32 mouse cellular contexts compared by ENCODE assay signal in the genomic region with DNA sequence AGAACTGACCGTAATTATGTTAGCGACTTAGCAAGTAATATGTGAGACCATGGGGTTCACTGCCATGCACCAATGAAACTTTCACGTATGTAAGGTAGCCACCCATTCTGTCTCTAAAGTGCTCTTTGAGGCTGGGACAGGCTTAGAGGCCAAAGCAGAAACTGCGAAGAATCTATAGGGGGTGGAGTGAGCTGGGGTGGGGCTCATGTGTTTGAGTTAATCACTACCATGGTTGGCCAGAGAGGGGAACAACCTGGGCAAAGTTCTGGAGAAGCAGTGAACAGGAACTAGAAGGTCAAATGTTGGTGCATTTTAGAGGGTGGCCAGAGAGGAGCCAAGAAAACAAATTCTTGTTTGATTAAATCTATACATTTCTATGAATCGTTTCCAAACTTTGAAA.
DNase-seq lines count a peak whose midpoint lies in the region; ATAC-seq and TF ChIP-seq lines count a peak whose summit lies in the region.
"Had no signal": no experiment of that assay in that cellular context is flagged by ENCODE, and none has a peak within 500 bp of the region (broad histone marks: within the 10 kb centered on the region; RNA-seq: fewer than 3 reads in every experiment).

No protein-coding gene starts in this region.

- peak; percentile 19 for DNase-seq in liver, embryonic 11.5 days (ENCODE audit: low spot score)
- DNase-seq in kidney, adult 2 months, result peak; percentile 91
- DNase-seq in kidney, postnatal 0 days (ENCODE audit: low spot score), result no peak
- peak; percentile 27 for DNase-seq in stomach, postnatal 0 days (ENCODE audit: low spot score)
- no peak for DNase-seq in cerebellum, adult 18-20 months
- DNase-seq in gastrocnemius, adult 2 months, result no peak
- DNase-seq in left cerebral cortex, adult 2 months (ENCODE audit: extremely low spot score in 1 of 2, low spot score in 2 of 2), result no peak
- DNase-seq: adrenal gland, postnatal 14 days; cerebellum, adult 11 months; cerebellum, postnatal 10 days; forebrain, postnatal 0 days; gastrocnemius, postnatal 14 days; heart, adult 18-20 months; heart, postnatal 4 days; liver, embryonic 13.5 days; lung, adult 18-20 months; lung, postnatal 4 days; retina, postnatal 1 day; right cerebral cortex, postnatal 25 days; spleen, adult 18-20 months; thymus, adult 18-20 months; thymus, postnatal 25 days had no signal

- no peak for TF ChIP-seq CTCF in kidney, adult 2 months (conservative IDR thresholded peaks at IDR 0.05; ENCODE audit: insufficient read depth, insufficient read length, low read depth, low read length)
- no peak for TF ChIP-seq CTCF in kidney, postnatal 0 days (IDR thresholded peaks at IDR 0.05; ENCODE audit: low read depth)
- no peak for TF ChIP-seq CTCF in stomach, postnatal 0 days (IDR thresholded peaks at IDR 0.05; ENCODE audit: low read depth)
- TF ChIP-seq CTCF in gastrocnemius, adult 2 months (IDR thresholded peaks at IDR 0.05), result no peak
- no peak for TF ChIP-seq CTCF in left cerebral cortex, adult 2 months (IDR thresholded peaks at IDR 0.05)

- H3K4me3 ChIP-seq in liver, embryonic 11.5 days (ENCODE audit: low read depth, low read length), result no peak overlapping the region
- no peak overlapping the region for H3K4me3 ChIP-seq in liver, embryonic 12.5 days
- no peak overlapping the region for H3K4me3 ChIP-seq in kidney, adult 2 months (ENCODE audit: insufficient read depth, low read depth, low read length)
- H3K4me3 ChIP-seq in kidney, postnatal 0 days (replicated peaks; ENCODE audit: low read depth, low read length), result no peak overlapping the region
- no peak overlapping the region for H3K4me3 ChIP-seq in stomach, postnatal 0 days (ENCODE audit: low read depth, low read length)
- H3K4me3 ChIP-seq in gastrocnemius, adult 2 months, result no peak overlapping the region
- no peak overlapping the region for H3K4me3 ChIP-seq in left cerebral cortex, adult 2 months
- H3K4me3 ChIP-seq: erythroblast, embryonic 14.5 days; forebrain, embryonic 12.5 days; heart, embryonic 12.5 days; hindbrain, embryonic 13.5 days; limb, embryonic 13.5 days; liver, embryonic 13.5 days; megakaryocyte, embryonic 14.5 days; midbrain, embryonic 12.5 days had no signal

- intact Hi-C loops in gastrocnemius, adult 2 months (cut with DNase I), result no loop called here
- intact Hi-C loops in left cerebral cortex, adult 2 months (cut with DNase I), result no loop called here

- H3K4me1 ChIP-seq in liver, embryonic 11.5 days (replicated peaks; ENCODE audit: control insufficient read depth, insufficient read depth, low read length), result no peaks in the 10 kb centered on the region; the same call in 1 of the 2 replicates
- H3K4me1 ChIP-seq in liver, embryonic 12.5 days, result peaks cover 19% of the 10 kb centered on the region; the same call in 1 of the 2 replicates
- peaks cover 6% of the 10 kb centered on the region for H3K4me1 ChIP-seq in kidney, adult 2 months (ENCODE audit: control insufficient read depth, insufficient read depth, low read length)
- H3K4me1 ChIP-seq in kidney, postnatal 0 days (replicated peaks; ENCODE audit: insufficient read depth, low read length), result no peaks in the 10 kb centered on the region
- no peaks in the 10 kb centered on the region for H3K4me1 ChIP-seq in stomach, postnatal 0 days (replicated peaks; ENCODE audit: control insufficient read depth, insufficient read depth)
- H3K4me1 ChIP-seq: hindbrain, embryonic 13.5 days; midbrain, embryonic 12.5 days had no signal

- TF ChIP-seq POLR2A in kidney, adult 2 months (IDR thresholded peaks at IDR 0.05; ENCODE audit: low read depth, low read length), result no peak

- H3K9me3 ChIP-seq in liver, embryonic 11.5 days (ENCODE audit: control insufficient read depth, low read length), result no peaks in the 10 kb centered on the region
- H3K9me3 ChIP-seq in liver, embryonic 12.5 days (replicated peaks), result no peaks in the 10 kb centered on the region
- H3K9me3 ChIP-seq in kidney, postnatal 0 days (replicated peaks; ENCODE audit: low read length), result no peaks in the 10 kb centered on the region
- no peaks in the 10 kb centered on the region for H3K9me3 ChIP-seq in stomach, postnatal 0 days (ENCODE audit: control insufficient read depth, low read length)
- H3K9me3 ChIP-seq: forebrain, embryonic 12.5 days; heart, embryonic 12.5 days; hindbrain, embryonic 13.5 days; limb, embryonic 13.5 days; liver, embryonic 13.5 days; megakaryocyte, embryonic 14.5 days; midbrain, embryonic 12.5 days had no signal

- H3K9ac ChIP-seq in liver, embryonic 11.5 days (ENCODE audit: low read depth, low read length), result no peak overlapping the region
- H3K9ac ChIP-seq in liver, embryonic 12.5 days, result no peak overlapping the region
- H3K9ac ChIP-seq in kidney, postnatal 0 days (ENCODE audit: low read depth, low read length), result no peak overlapping the region
- H3K9ac ChIP-seq in stomach, postnatal 0 days (ENCODE audit: low read length), result no peak overlapping the region
- H3K9ac ChIP-seq: forebrain, embryonic 12.5 days; forebrain, postnatal 0 days; heart, embryonic 12.5 days; hindbrain, embryonic 13.5 days; limb, embryonic 13.5 days; liver, embryonic 13.5 days; midbrain, embryonic 12.5 days had no signal

- no peak overlapping the region for H3K4me2 ChIP-seq in liver, embryonic 11.5 days
- no peak overlapping the region for H3K4me2 ChIP-seq in liver, embryonic 12.5 days
- no peak overlapping the region for H3K4me2 ChIP-seq in kidney, postnatal 0 days (ENCODE audit: low read length)
- no peak overlapping the region for H3K4me2 ChIP-seq in stomach, postnatal 0 days (replicated peaks; ENCODE audit: low read depth)
- H3K4me2 ChIP-seq: forebrain, embryonic 12.5 days; heart, embryonic 12.5 days; hindbrain, embryonic 13.5 days; limb, embryonic 13.5 days; liver, embryonic 13.5 days; midbrain, embryonic 12.5 days had no signal

- no peaks in the 10 kb centered on the region for H3K36me3 ChIP-seq in liver, embryonic 11.5 days (ENCODE audit: control insufficient read depth, insufficient read depth, low read length)
- no peaks in the 10 kb centered on the region for H3K36me3 ChIP-seq in liver, embryonic 12.5 days
- H3K36me3 ChIP-seq in kidney, adult 2 months (ENCODE audit: control insufficient read depth, insufficient read depth, low read length), result no peaks in the 10 kb centered on the region
- H3K36me3 ChIP-seq in kidney, postnatal 0 days (ENCODE audit: insufficient read depth, low read length), result no peaks in the 10 kb centered on the region
- no peaks in the 10 kb centered on the region for H3K36me3 ChIP-seq in stomach, postnatal 0 days (ENCODE audit: control insufficient read depth, insufficient read depth, low read length)
- H3K36me3 ChIP-seq: forebrain, embryonic 12.5 days; heart, embryonic 12.5 days; hindbrain, embryonic 13.5 days; limb, embryonic 13.5 days; liver, embryonic 13.5 days; midbrain, embryonic 12.5 days had no signal

- TF ChIP-seq EP300 in stomach, postnatal 0 days (optimal IDR thresholded peaks at IDR 0.05), result no peak

- no peaks in the 10 kb centered on the region for H3K27me3 ChIP-seq in liver, embryonic 11.5 days (replicated peaks; ENCODE audit: control insufficient read depth, insufficient read depth, low read length)
- no peaks in the 10 kb centered on the region; the same call in 1 of the 2 replicates for H3K27me3 ChIP-seq in liver, embryonic 12.5 days (replicated peaks)
- no peaks in the 10 kb centered on the region for H3K27me3 ChIP-seq in kidney, adult 2 months (replicated peaks; ENCODE audit: control insufficient read depth, insufficient read depth, low read length)
- H3K27me3 ChIP-seq in kidney, postnatal 0 days (ENCODE audit: insufficient read depth, low read length), result no peaks in the 10 kb centered on the region
- H3K27me3 ChIP-seq in stomach, postnatal 0 days (ENCODE audit: control insufficient read depth, insufficient read depth, low read length), result no peaks in the 10 kb centered on the region
- H3K27me3 ChIP-seq: forebrain, embryonic 12.5 days; heart, embryonic 12.5 days; hindbrain, embryonic 13.5 days; limb, embryonic 13.5 days; liver, embryonic 13.5 days; midbrain, embryonic 12.5 days had no signal

- ATAC-seq in liver, embryonic 11.5 days (replicated peaks; ENCODE audit: low FRiP score), result no peak
- no peak for ATAC-seq in liver, embryonic 12.5 days
- ATAC-seq in kidney, postnatal 0 days (replicated peaks; ENCODE audit: low FRiP score, low read depth), result peak; percentile 47; the same call in 1 of the 2 replicates
- no peak for ATAC-seq in stomach, postnatal 0 days (ENCODE audit: low FRiP score, low TSS enrichment)
- ATAC-seq: CD4-positive, CD25-positive, alpha-beta regulatory T cell, adult 4 months; forebrain, postnatal 0 days; lung, postnatal 0 days had no signal

- 82% methylated on average over 5 of the region's 5 CpGs for WGBS in liver, embryonic 11.5 days
- WGBS in liver, embryonic 12.5 days (ENCODE audit: insufficient replicate concordance), result 72% methylated on average over 5 of the region's 5 CpGs
- WGBS in kidney, adult 2 months, result 52% methylated on average over 5 of the region's 5 CpGs
- WGBS in kidney, postnatal 0 days, result 78% methylated on average over 5 of the region's 5 CpGs
- WGBS in stomach, postnatal 0 days, result 73% methylated on average over 5 of the region's 5 CpGs

- H3K27ac ChIP-seq in liver, embryonic 11.5 days (ENCODE audit: low read depth, low read length), result no peak overlapping the region
- no peak overlapping the region for H3K27ac ChIP-seq in liver, embryonic 12.5 days
- peak overlapping the region; percentile 77 for H3K27ac ChIP-seq in kidney, adult 2 months (ENCODE audit: insufficient read depth, low read depth, low read length)
- peak overlapping the region; percentile 56 for H3K27ac ChIP-seq in kidney, postnatal 0 days
- H3K27ac ChIP-seq in stomach, postnatal 0 days (replicated peaks), result no peak overlapping the region
- no peak overlapping the region for H3K27ac ChIP-seq in gastrocnemius, adult 2 months
- no peak overlapping the region for H3K27ac ChIP-seq in left cerebral cortex, adult 2 months
- H3K27ac ChIP-seq: forebrain, embryonic 12.5 days; hindbrain, embryonic 13.5 days; limb, embryonic 13.5 days; liver, embryonic 13.5 days; midbrain, embryonic 12.5 days had no signal

Comparison
In these comparisons a context has a peak if more than half of its experiments do, and no peak if none do; other contexts are left out.
1. DNase-seq: peak in liver, embryonic 11.5 days (single experiment), kidney, adult 2 months (single experiment) and stomach, postnatal 0 days (single experiment); none in kidney, postnatal 0 days (single experiment), cerebellum, adult 18-20 months (0 of 2), gastrocnemius, adult 2 months (single experiment) and left cerebral cortex, adult 2 months (0 of 2).
2. H3K27ac ChIP-seq: peak in kidney, adult 2 months (single experiment) and kidney, postnatal 0 days (single experiment); none in liver, embryonic 11.5 days (single experiment), liver, embryonic 12.5 days (single experiment), stomach, postnatal 0 days (single experiment), gastrocnemius, adult 2 months (single experiment) and left cerebral cortex, adult 2 months (single experiment).